7 mouse cellular contexts compared by ENCODE assay signal in the genomic region with DNA sequence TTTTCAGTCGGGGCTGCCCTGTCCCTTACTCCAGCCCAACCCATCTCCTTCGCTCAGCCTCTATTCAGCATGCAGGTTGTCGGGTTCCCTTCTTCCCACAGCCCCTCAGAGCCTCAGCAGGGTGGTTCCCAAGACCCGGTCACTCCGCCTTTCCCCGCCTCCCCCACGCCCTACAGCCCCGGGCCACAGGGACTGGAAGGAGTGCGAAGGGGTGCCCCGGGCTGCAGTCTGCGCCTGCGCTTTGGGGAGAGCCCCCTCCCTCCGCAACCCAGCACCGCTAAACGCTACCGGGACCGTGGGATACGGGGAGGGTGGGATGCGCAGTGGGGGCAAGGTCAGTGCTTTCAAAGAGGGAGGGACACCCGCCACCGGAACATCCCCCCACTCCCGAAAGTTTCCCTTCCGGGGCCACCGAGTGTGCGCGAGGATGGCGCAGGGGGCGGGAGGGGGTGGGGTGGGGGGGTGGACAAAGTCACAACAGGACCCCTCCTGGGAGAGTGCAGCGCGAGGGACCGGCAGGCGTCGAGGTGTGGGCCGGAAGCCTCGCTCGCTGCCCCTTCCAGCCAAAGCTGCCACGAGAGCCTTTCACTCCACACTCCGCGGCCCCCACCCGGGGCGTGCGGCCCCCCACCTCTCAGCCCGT. TPM values are rescaled to one million over a fixed set of nuclear protein-coding genes. Genes with fewer than 3 reads are reported as not detected.
DNase-seq lines count a peak whose midpoint lies in the region; ATAC-seq lines count a peak whose summit lies in the region.

No protein-coding gene starts in this region.

- DNase-seq in T-cell, adult 2 months (ENCODE audit: low spot score): peak; percentile 37
- DNase-seq in cerebellum, adult 9-10 months: peak; percentile 61
- DNase-seq in frontal cortex, postnatal 36 days (ENCODE audit: low spot score in 2 of 2): peak; percentile 37 to 59
- peak; percentile 56 for DNase-seq in hindbrain, embryonic 14.5 days (ENCODE audit: low spot score)
- DNase-seq in left cerebral cortex, postnatal 36 days (ENCODE audit: low spot score in 2 of 2): peak; percentile 50 to 51
- peak; percentile 65 for DNase-seq in right cerebral cortex, postnatal 4 days

- peak overlapping the region; percentile 91 for H3K27ac ChIP-seq in hindbrain, embryonic 14.5 days

- ATAC-seq in hindbrain, embryonic 14.5 days (ENCODE audit: low FRiP score): peak; percentile 74
- 0 out of 2 replicates have a peak, but pooled peaks have one; percentile 32 for ATAC-seq in megakaryocyte-erythroid progenitor cell, adult 5-6 weeks (replicated peaks; ENCODE audit: low FRiP score, low TSS enrichment, poor library complexity, severe bottlenecking)

- H3K4me3 ChIP-seq in hindbrain, embryonic 14.5 days (replicated peaks; ENCODE audit: low read length): peak overlapping the region; percentile 80

- H3K4me1 ChIP-seq in hindbrain, embryonic 14.5 days (replicated peaks; ENCODE audit: control insufficient read depth, insufficient read depth, low read length): peaks cover 45% of the 10 kb centered on the region

- peak overlapping the region; percentile 76 for H3K4me2 ChIP-seq in hindbrain, embryonic 14.5 days (replicated peaks)

- H3K9ac ChIP-seq in hindbrain, embryonic 14.5 days: peak overlapping the region; percentile 81

- peaks cover 6% of the 10 kb centered on the region; the same call in 1 of the 2 replicates for H3K36me3 ChIP-seq in hindbrain, embryonic 14.5 days (replicated peaks; ENCODE audit: control insufficient read depth, insufficient read depth)

- H3K27me3 ChIP-seq in hindbrain, embryonic 14.5 days (ENCODE audit: control insufficient read depth, insufficient read depth, low read length): no peaks in the 10 kb centered on the region

- 2% methylated on average over 32 of the region's 43 CpGs for WGBS in hindbrain, embryonic 14.5 days

- H3K9me3 ChIP-seq in hindbrain, embryonic 14.5 days (ENCODE audit: control insufficient read depth, low read length): no peaks in the 10 kb centered on the region

- intact Hi-C loops in left cerebral cortex, postnatal 36 days (cut with DNase I): loop anchor here (5.0 kb wide), 1 partner anchor 35 kb away; no protein-coding TSS in a partner anchor

RNA-seq across cellular contexts. Expression of a gene that starts 0.5 kb away (rescaled TPM):
- polyA plus RNA-seq in hindbrain, embryonic 14.5 days (2014; fragmentation: Nextera tagmentation; extraction: Ambion mirVana): 16.2 and 19.3 TPM in 2 replicates
- 10 to 100 TPM; 19.4 to 21.4 TPM for total RNA-seq in left cerebral cortex, postnatal 36 days (2021)
- 1.6 and 16.0 TPM in 2 replicates for total RNA-seq in megakaryocyte-erythroid progenitor cell, adult 5-6 weeks (2014; fragmentation: Nextera tagmentation)
- total RNA-seq in megakaryocyte-erythroid progenitor cell, adult 5-6 weeks (2017): 0.52 and 7.4 TPM in 2 replicates

RNA-seq across cellular contexts. Expression of a gene that starts 17.4 kb away (rescaled TPM):
- polyA plus RNA-seq in hindbrain, embryonic 14.5 days (2014; fragmentation: Nextera tagmentation; extraction: Ambion mirVana): 16.5 and 19.6 TPM in 2 replicates
- total RNA-seq in left cerebral cortex, postnatal 36 days (2021): 1 to 10 TPM; 3.9 to 6.6 TPM
- total RNA-seq in megakaryocyte-erythroid progenitor cell, adult 5-6 weeks (2014; fragmentation: Nextera tagmentation): 6.5 and 11.4 TPM in 2 replicates
- 5.3 and 6.6 TPM in 2 replicates for total RNA-seq in megakaryocyte-erythroid progenitor cell, adult 5-6 weeks (2017)

Comparison
In these comparisons a context has a peak if more than half of its experiments do, and no peak if none do; other contexts are left out.
1. Peak in every context shown above with its lines: DNase-seq, ATAC-seq, H3K4me3 ChIP-seq and H3K27ac ChIP-seq.